Mouse (Mus musculus) intestine, postnatal 0 days (tissue): ENCODE data around the gene Map3k1. TPM values are rescaled to one million over a fixed set of nuclear protein-coding genes. Genes with fewer than 3 reads are reported as not detected.

Experiments used
- ATAC-seq: fragments of 200-750 bp; cut with Nextera tagmentation; 2 replicates; pipeline ENCODE4 v1.8.0; 2017; ENCODE audit warnings: mild to moderate bottlenecking, moderate TSS enrichment, moderate library complexity
- H3K27ac ChIP-seq: fragments of 300-500 bp; sonication (generic); 2 replicates; pipeline ENCODE4 v1.5.1; 2014; ENCODE audit warnings: mild to moderate bottlenecking, low read depth, low read length, moderate library complexity
- H3K27me3 ChIP-seq: fragments of 300-500 bp; sonication (generic); replicated peaks from 2 replicates; pipeline ENCODE4 v1.6.1; 2014; ENCODE audit warnings: low read length, mixed read lengths; ENCODE audit not compliant: control insufficient read depth, insufficient read depth
- H3K36me3 ChIP-seq: fragments of 300-500 bp; sonication (generic); 2 replicates; pipeline ENCODE4 v1.6.1; 2014; ENCODE audit warnings: mild to moderate bottlenecking, moderate library complexity; ENCODE audit not compliant: control insufficient read depth, insufficient read depth
- H3K4me1 ChIP-seq: fragments of 300-500 bp; sonication (generic); replicated peaks from 2 replicates; pipeline ENCODE4 v1.6.1; 2014; ENCODE audit warnings: antibody characterized with exemption, low read length, mixed read lengths; ENCODE audit not compliant: control insufficient read depth, insufficient read depth
- H3K4me2 ChIP-seq: fragments of 300-500 bp; sonication (generic); replicated peaks from 2 replicates; pipeline ENCODE4 v1.6.1; 2014; ENCODE audit warnings: low read depth, mild to moderate bottlenecking, moderate library complexity
- H3K4me3 ChIP-seq: fragments of 300-500 bp; sonication (generic); 2 replicates; pipeline ENCODE4 v1.5.1; 2014; ENCODE audit warnings: low read depth, low read length
- H3K9ac ChIP-seq: fragments of 300-500 bp; sonication (generic); 2 replicates; pipeline ENCODE4 v1.6.1; 2014; ENCODE audit warnings: mild to moderate bottlenecking, low read depth, low read length
- H3K9me3 ChIP-seq: fragments of 300-500 bp; sonication (generic); 2 replicates; pipeline ENCODE4 v1.6.1; 2016; ENCODE audit warnings: mixed run types; ENCODE audit not compliant: control insufficient read depth
- CTCF ChIP-seq: sonication (generic); IDR thresholded peaks from 2 replicates; pipeline ENCODE4 v1.5.1; 2016; ENCODE audit warnings: low read depth, mild to moderate bottlenecking, control low read depth, antibody characterized with exemption, moderate library complexity
- WGBS: fragments of 180-500 bp; shearing (Covaris S2); extraction: QIAGEN DNeasy Blood & Tissue Kit; methylation state at CpG from one replicate; pipeline ENCODE4 v1.1.7; 2014; 5-methylcytosine and 5-hydroxymethylcytosine counted together
- polyA plus RNA-seq: library from polyadenylated mRNA; unstranded; fragments of >200 nt; fragmentation: Nextera tagmentation; extraction: Ambion mirVana; gene quantifications from 2 replicates; pipeline ENCODE4 v1.2.1, GENCODE M21; 2015

Map3k1 gene
- polyA plus RNA-seq, 1 experiment from 2014 or later: 11.8 TPM

DNA sequence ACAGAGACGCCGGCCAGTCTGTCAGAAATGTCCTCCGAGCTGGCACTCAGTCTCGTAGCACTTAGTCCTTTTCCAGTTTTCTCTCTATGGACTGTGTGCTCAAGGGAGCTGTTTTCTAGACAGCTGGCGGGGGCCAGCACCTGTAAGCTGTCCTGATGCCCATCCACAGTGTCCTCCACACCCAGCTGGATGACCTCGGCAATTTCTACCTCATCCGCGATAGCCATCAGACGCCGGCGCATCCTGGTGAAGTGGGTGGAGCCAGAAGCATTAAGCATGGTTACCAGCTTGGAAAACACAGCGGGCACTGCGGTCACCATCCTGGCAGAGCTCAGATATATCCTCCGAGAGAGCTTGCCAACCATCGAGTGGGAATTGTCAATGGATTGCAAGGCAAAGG lies 52.9 kb downstream of the Map3k1 start:
- H3K4me1 ChIP-seq: no peaks in the 10 kb centered on the region
- no peak overlapping the region for H3K4me3 ChIP-seq
- H3K36me3 ChIP-seq: peaks cover 96% of the 10 kb centered on the region
- H3K4me2 ChIP-seq: no peak overlapping the region
- WGBS: 94% methylated on average over 15 of the region's 15 CpGs
- H3K27me3 ChIP-seq: no peaks in the 10 kb centered on the region
- H3K27ac ChIP-seq: peak overlapping the region; percentile 1; the same call in 1 of the 2 replicates
- H3K9me3 ChIP-seq: no peaks in the 10 kb centered on the region
- ATAC-seq: no peak
- no peak for TF ChIP-seq CTCF
- H3K9ac ChIP-seq: no peak overlapping the region

DNA sequence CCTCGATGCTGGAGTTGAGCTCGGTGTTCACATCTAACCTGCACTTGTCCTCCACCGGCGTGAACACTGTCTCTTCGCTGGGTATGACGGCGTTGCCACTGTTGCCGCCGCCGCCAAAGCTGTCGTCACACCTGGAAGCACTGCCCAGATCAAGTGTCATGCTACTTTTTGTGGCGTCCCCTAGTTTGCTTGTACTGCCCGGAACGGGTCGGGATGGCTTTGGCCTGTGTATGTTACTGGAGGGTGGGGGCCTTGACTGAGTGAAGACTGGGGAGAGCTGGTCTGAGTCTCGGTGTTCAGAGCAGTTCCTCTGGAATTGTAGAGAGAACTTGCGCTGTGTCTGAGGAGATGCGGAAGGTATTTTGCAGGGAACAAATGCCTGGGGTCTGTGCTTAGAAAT lies 53.4 kb downstream of the Map3k1 start:
- TF ChIP-seq CTCF: no peak
- no peak overlapping the region for H3K27ac ChIP-seq
- no peak overlapping the region for H3K4me2 ChIP-seq
- no peaks in the 10 kb centered on the region for H3K27me3 ChIP-seq
- H3K4me1 ChIP-seq: no peaks in the 10 kb centered on the region
- ATAC-seq: no peak
- WGBS: 99% methylated on average over 18 of the region's 18 CpGs
- H3K4me3 ChIP-seq: no peak overlapping the region
- no peaks in the 10 kb centered on the region for H3K9me3 ChIP-seq
- no peak overlapping the region for H3K9ac ChIP-seq
- H3K36me3 ChIP-seq: peaks cover 96% of the 10 kb centered on the region

DNA sequence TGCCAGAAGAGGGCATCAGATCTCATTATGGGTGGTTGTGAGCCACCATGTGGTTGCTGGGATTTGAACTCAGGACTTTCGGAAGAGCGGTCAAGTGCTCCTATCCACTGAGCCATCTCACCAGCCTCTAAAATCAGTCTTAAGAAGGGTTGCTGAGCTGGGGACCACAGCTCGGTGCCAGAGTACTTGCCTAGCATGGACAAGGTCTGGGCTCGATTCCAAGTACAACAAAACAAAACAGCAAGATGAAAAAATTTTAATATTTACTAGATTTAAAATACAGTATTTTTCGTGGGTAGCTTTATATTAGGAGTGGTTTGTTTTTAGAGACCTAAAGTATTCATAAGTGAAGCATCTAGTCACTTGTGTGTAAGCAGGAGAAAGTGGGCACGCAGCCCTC lies 55.5 kb downstream of the Map3k1 start:
- no peaks in the 10 kb centered on the region for H3K9me3 ChIP-seq
- H3K4me1 ChIP-seq: no peaks in the 10 kb centered on the region
- H3K4me2 ChIP-seq: no peak overlapping the region
- H3K27me3 ChIP-seq: no peaks in the 10 kb centered on the region
- no peak for ATAC-seq
- H3K36me3 ChIP-seq: peaks cover 94% of the 10 kb centered on the region
- no peak overlapping the region for H3K4me3 ChIP-seq
- TF ChIP-seq CTCF: no peak
- H3K27ac ChIP-seq: no peak overlapping the region
- no peak overlapping the region for H3K9ac ChIP-seq
- 88% methylated on average over 6 of the region's 6 CpGs for WGBS

DNA sequence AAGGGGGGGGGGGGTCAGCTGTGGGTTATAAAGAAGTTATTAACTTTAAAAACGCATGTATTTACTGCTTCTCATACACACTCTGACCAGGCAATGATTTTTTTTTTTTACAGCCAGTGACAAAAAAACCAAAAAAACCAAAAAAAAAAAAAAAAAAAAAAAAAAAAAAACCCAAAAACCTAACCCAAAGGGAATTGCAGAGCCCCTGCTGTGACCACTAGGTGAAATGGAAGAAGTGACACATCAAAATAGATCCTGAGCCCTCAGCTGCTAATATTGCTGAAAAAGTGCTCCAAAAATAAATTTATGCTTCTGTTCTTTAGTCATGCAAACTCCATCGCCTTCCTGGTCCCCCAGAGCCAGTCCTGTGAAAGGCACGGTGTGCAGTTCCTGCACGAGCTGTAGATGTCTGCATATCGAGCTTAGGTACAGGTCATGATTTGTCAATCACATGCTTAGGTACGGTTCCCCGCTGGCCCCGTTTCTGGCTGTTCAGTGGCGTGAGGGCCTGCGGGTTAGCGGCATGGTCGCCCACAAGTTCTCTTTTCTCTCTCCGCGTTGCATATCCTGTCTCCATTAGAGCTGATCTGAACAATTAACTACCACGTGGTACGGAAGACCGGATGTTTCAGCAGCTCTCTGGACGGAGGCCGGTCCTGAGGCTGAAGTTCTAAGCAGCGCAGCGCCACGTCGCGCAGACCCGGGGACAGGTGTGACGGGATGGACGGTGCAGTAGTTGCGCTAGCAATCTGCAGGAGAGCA lies 60.3 kb downstream of the Map3k1 start:
- Histone ChIP-seq H3K9ac (no peak overlapping the region), H3K9me3 (no peaks in the 10 kb centered on the region), H3K4me3 (no peak overlapping the region), H3K36me3 (peaks cover 53% of the 10 kb centered on the region), H3K27ac (no peak overlapping the region; the same call in 1 of the 2 replicates), H3K27me3 (no peaks in the 10 kb centered on the region), H3K4me2 (no peak overlapping the region), H3K4me1 (no peaks in the 10 kb centered on the region)
- TF ChIP-seq CTCF: no peak
- no peak for ATAC-seq
- WGBS: 93% methylated on average over 28 of the region's 28 CpGs

DNA sequence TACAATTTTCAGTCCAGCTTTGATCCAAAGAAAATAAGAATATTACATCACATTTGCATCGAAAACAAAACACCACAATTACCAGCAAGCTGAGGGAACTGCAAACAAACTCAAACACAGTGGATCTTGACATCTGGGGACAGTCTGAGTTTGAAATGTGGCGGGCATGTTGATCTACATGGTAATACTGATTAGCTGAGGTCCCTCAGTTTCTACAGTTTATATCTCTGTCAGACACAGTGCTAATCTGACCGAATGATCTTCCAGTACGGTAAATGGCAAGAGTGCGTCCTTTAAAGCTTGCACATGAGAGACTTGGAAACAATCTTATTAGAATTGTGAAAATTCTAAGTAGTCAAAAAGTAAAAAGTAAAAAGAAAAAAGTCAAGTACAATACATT lies 62.0 kb downstream of the Map3k1 start:
- TF ChIP-seq CTCF: no peak
- no peaks in the 10 kb centered on the region for H3K4me1 ChIP-seq
- peaks cover 38% of the 10 kb centered on the region for H3K36me3 ChIP-seq
- H3K4me2 ChIP-seq: no peak overlapping the region
- no peak for ATAC-seq
- no peaks in the 10 kb centered on the region for H3K27me3 ChIP-seq
- WGBS: 94% methylated on average over 5 of the region's 5 CpGs
- H3K27ac ChIP-seq: no peak overlapping the region
- H3K9ac ChIP-seq: no peak overlapping the region
- no peak overlapping the region for H3K4me3 ChIP-seq
- H3K9me3 ChIP-seq: no peaks in the 10 kb centered on the region

DNA sequence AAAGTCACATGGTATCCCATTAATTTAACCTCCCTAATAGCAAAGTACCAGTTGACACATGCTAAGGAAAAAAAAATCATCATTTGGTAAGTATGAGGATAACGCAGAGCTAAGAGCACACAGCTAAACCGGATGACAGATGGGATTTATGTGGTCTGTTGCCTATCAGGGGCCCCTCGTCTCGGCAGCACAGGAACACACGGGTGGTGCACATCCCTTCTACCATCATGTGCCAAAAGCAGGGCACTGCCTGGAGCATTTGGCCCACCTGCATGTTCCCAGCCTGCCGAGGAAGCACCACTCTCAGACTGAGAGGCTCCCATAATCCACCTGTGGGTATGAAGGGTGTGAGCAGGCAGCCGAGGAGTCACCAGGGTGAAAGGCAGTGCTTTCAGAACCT lies 63.6 kb downstream of the Map3k1 start:
- ATAC-seq: no peak
- no peak overlapping the region for H3K4me3 ChIP-seq
- no peak overlapping the region for H3K4me2 ChIP-seq
- 65% methylated on average over 7 of the region's 7 CpGs for WGBS
- no peaks in the 10 kb centered on the region for H3K27me3 ChIP-seq
- no peaks in the 10 kb centered on the region for H3K9me3 ChIP-seq
- H3K36me3 ChIP-seq: peaks cover 22% of the 10 kb centered on the region
- no peak overlapping the region for H3K27ac ChIP-seq
- no peak overlapping the region for H3K9ac ChIP-seq
- no peaks in the 10 kb centered on the region for H3K4me1 ChIP-seq
- no peak for TF ChIP-seq CTCF
